Mouse (Mus musculus) adrenal gland, adult 8-10 months (tissue): ENCODE measurements around the gene Mcm3ap. TPM values are rescaled to one million over a fixed set of nuclear protein-coding genes. Genes with fewer than 3 reads are reported as not detected.

Experiments used
- total RNA-seq, 4 experiments: library from RNA; stranded (reverse); gene quantifications; 2 replicates each; pipeline ENCODE4 v1.2.4; 2022

The Mcm3ap gene
- total RNA-seq, 4 experiments from 2014 or later: 32.2 to 46.7 (median 40.8) TPM

Other genes starting within 250 kb of the Mcm3ap start
- gene Prmt2, start 231.1 kb upstream of the Mcm3ap start, total RNA-seq: 10 to 100 TPM; 24.6 to 33.5 (median 29.3) TPM
- gene S100b, start 215.1 kb upstream of the Mcm3ap start, total RNA-seq: 10 to 100 TPM in 3 of 4 experiments, 1 to 10 TPM in 1; 7.3 to 35.5 (median 12.7) TPM
- 10 to 100 TPM; 23.2 to 41.3 (median 31.9) TPM for gene Dip2a, start 123.6 kb upstream of the Mcm3ap start, total RNA-seq
- gene AC141477.1, start 28.5 kb upstream of the Mcm3ap start, total RNA-seq: 1 to 10 TPM in 1 of 4 experiments, not detected in 3; 3.1 TPM
- 10 to 100 TPM; 18.4 to 27.1 (median 20.3) TPM for gene Pcnt, start 26.1 kb upstream of the Mcm3ap start, total RNA-seq
- gene 2610028H24Rik, start 19.8 kb upstream of the Mcm3ap start, total RNA-seq: not detected
- gene Ybey, start 187 bp downstream of the Mcm3ap start, total RNA-seq: 1 to 10 TPM; 2.9 to 5.0 (median 3.1) TPM
- gene Lss, start 62.7 kb downstream of the Mcm3ap start, total RNA-seq: 10 to 100 TPM; 44.7 to 82.5 (median 51.0) TPM
- not detected for gene Spatc1l, start 93.3 kb downstream of the Mcm3ap start, total RNA-seq
- gene Ftcd, start 106.7 kb downstream of the Mcm3ap start, total RNA-seq: under 1 TPM in 3 of 4 experiments, not detected in 1; 0.15 to 0.40 (median 0.32) TPM
- 10 to 100 TPM; 18.2 to 48.1 (median 25.2) TPM for gene Col6a2, start 154.7 kb downstream of the Mcm3ap start, total RNA-seq